Mouse (Mus musculus) right cerebral cortex, adult 2 months (tissue): ENCODE measurements around the gene Macrod1.
A peak's percentile ranks its signal among the peaks of the same experiment; 100 is the strongest.

Source experiments
- DNase-seq, 2 experiments: peaks; one replicate each; pipeline ENCODE4 v3.0.0; 2021 to 2022; ENCODE audit warnings: low spot score in 2 of 2

Gene Macrod1

GRCm38 (mm10) chr19:7081516-7082266 lies 25.1 kb downstream of the Macrod1 start:
- peak; percentile 60 to 72 for DNase-seq

- DNase-seq = peak; percentile 66
Measured at GRCm38 (mm10) chr19:7083035-7083794, 26.6 kb downstream of the Macrod1 start.

- no peak for DNase-seq
Measured at GRCm38 (mm10) chr19:7084734-7085133, 28.1 kb downstream of the Macrod1 start.

GRCm38 (mm10) chr19:7088558-7088957 lies 31.9 kb downstream of the Macrod1 start:
- DNase-seq = no peak

GRCm38 (mm10) chr19:7089050-7089449 lies 32.4 kb downstream of the Macrod1 start:
- no peak for DNase-seq

- DNase-seq = no peak
Measured at GRCm38 (mm10) chr19:7089842-7090251, 33.2 kb downstream of the Macrod1 start.

GRCm38 (mm10) chr19:7090369-7091064 lies 33.9 kb downstream of the Macrod1 start:
- peak; percentile 63 to 64 for DNase-seq

GRCm38 (mm10) chr19:7091448-7092050 lies 34.9 kb downstream of the Macrod1 start:
- no peak for DNase-seq

GRCm38 (mm10) chr19:7092756-7093155 lies 36.1 kb downstream of the Macrod1 start:
- no peak for DNase-seq

- DNase-seq = no peak
Measured at GRCm38 (mm10) chr19:7099620-7100155, 43.1 kb downstream of the Macrod1 start.

GRCm38 (mm10) chr19:7102039-7102438 lies 45.4 kb downstream of the Macrod1 start:
- no peak for DNase-seq

GRCm38 (mm10) chr19:7103349-7103992 lies 46.9 kb downstream of the Macrod1 start:
- DNase-seq = no peak

GRCm38 (mm10) chr19:7103993-7104401 lies 47.4 kb downstream of the Macrod1 start:
- no peak for DNase-seq

- no peak for DNase-seq
Measured at GRCm38 (mm10) chr19:7105544-7105943, 48.9 kb downstream of the Macrod1 start, which contains the start of gene Flrt1. Gene Flrt1 (minus strand): TSS chr19:7105729.

- DNase-seq = no peak
Measured at GRCm38 (mm10) chr19:7106566-7106965, 50.0 kb downstream of the Macrod1 start.

- no peak for DNase-seq
Measured at GRCm38 (mm10) chr19:7107174-7107573, 50.6 kb downstream of the Macrod1 start.

GRCm38 (mm10) chr19:7108114-7108905 lies 51.7 kb downstream of the Macrod1 start:
- peak in 1 of 2 experiments; percentile 35 for DNase-seq

GRCm38 (mm10) chr19:7110097-7110496 lies 53.5 kb downstream of the Macrod1 start:
- DNase-seq = no peak

GRCm38 (mm10) chr19:7110875-7111274 lies 54.3 kb downstream of the Macrod1 start:
- no peak for DNase-seq

- no peak for DNase-seq
Measured at GRCm38 (mm10) chr19:7111309-7111708, 54.7 kb downstream of the Macrod1 start.
